Mouse (Mus musculus) CD8-positive naive resting alpha-beta T cell, adult 2 months (primary cell): ENCODE data around the gene Itpkb.

Experiments used
- DNase-seq, 2 experiments: peaks; one replicate each; pipeline ENCODE4 v3.0.0; 2022; ENCODE audit warnings: low read depth in 2 of 2, low spot score in 2 of 2

Itpkb gene

GRCm38 (mm10) chr1:180313517-180314440 lies 16.5 kb upstream of the Itpkb start:
- peak; percentile 51 to 66 for DNase-seq

GRCm38 (mm10) chr1:180314641-180315040 lies 15.6 kb upstream of the Itpkb start:
- no peak for DNase-seq

- DNase-seq, result no peak
These were observed 15.2 kb upstream of the Itpkb start for GRCm38 (mm10) chr1:180315127-180315526.

GRCm38 (mm10) chr1:180317450-180317849 lies 12.8 kb upstream of the Itpkb start:
- no peak for DNase-seq

- DNase-seq, result no peak
These were observed 11.9 kb upstream of the Itpkb start for GRCm38 (mm10) chr1:180318407-180318806.

- DNase-seq, result no peak
These were observed 10.4 kb upstream of the Itpkb start for GRCm38 (mm10) chr1:180319895-180320294.

GRCm38 (mm10) chr1:180322896-180323295 lies 7.4 kb upstream of the Itpkb start:
- DNase-seq, result no peak

- no peak for DNase-seq
These were observed 6.8 kb upstream of the Itpkb start for GRCm38 (mm10) chr1:180323491-180323890.

- DNase-seq, result no peak
These were observed 6.0 kb upstream of the Itpkb start for GRCm38 (mm10) chr1:180324271-180324670.

GRCm38 (mm10) chr1:180328794-180329665 lies 1.3 kb upstream of the Itpkb start:
- peak in 1 of 2 experiments; percentile 28 for DNase-seq

GRCm38 (mm10) chr1:180329706-180330105 lies 579 bp upstream of the Itpkb start:
- no peak for DNase-seq

GRCm38 (mm10) chr1:180330707-180331545 lies 641 bp downstream of the Itpkb start:
- DNase-seq, result peak in 1 of 2 experiments; percentile 34

GRCm38 (mm10) chr1:180331546-180332075 lies 1.3 kb downstream of the Itpkb start:
- DNase-seq, result no peak

- no peak for DNase-seq
These were observed 2.0 kb downstream of the Itpkb start for GRCm38 (mm10) chr1:180332076-180332927.

GRCm38 (mm10) chr1:180332928-180333440 lies 2.7 kb downstream of the Itpkb start:
- no peak for DNase-seq

GRCm38 (mm10) chr1:180333588-180333987 lies 3.3 kb downstream of the Itpkb start:
- DNase-seq, result no peak

GRCm38 (mm10) chr1:180334541-180334940 lies 4.3 kb downstream of the Itpkb start:
- no peak for DNase-seq

- DNase-seq, result peak in 1 of 2 experiments; percentile 48
These were observed 5.5 kb downstream of the Itpkb start for GRCm38 (mm10) chr1:180335513-180336375.
